Comparison of ENCODE assay signal across 20 mouse cellular contexts in genomic region chr2:148180245-148180644, GRCm38 (mm10).
"Had no signal": no experiment of that assay in that cellular context is flagged by ENCODE, and none has a peak within 500 bp of the region (broad histone marks: within the 10 kb centered on the region; RNA-seq: fewer than 3 reads in every experiment).

No protein-coding gene starts in this region.

- H3K9ac ChIP-seq: limb, embryonic 13.5 days; liver, embryonic 13.5 days; midbrain, embryonic 13.5 days; neural tube, embryonic 13.5 days; stomach, embryonic 15.5 days had no signal

- H3K9me3 ChIP-seq: limb, embryonic 13.5 days; liver, embryonic 13.5 days; megakaryocyte, embryonic 14.5 days; midbrain, embryonic 10.5 days; midbrain, embryonic 13.5 days; neural tube, embryonic 13.5 days; stomach, embryonic 15.5 days had no signal

- H3K36me3 ChIP-seq: limb, embryonic 13.5 days; liver, embryonic 13.5 days; midbrain, embryonic 10.5 days; midbrain, embryonic 13.5 days; neural tube, embryonic 13.5 days; stomach, embryonic 15.5 days had no signal

- H3K27me3 ChIP-seq: limb, embryonic 13.5 days; liver, embryonic 13.5 days; megakaryocyte, embryonic 14.5 days; midbrain, embryonic 13.5 days; neural tube, embryonic 13.5 days; stomach, embryonic 15.5 days had no signal

- H3K4me1 ChIP-seq: liver, embryonic 13.5 days; midbrain, embryonic 10.5 days; midbrain, embryonic 13.5 days; neural tube, embryonic 13.5 days; stomach, embryonic 15.5 days had no signal

- H3K27ac ChIP-seq: left cerebral cortex, adult 2 months; limb, embryonic 13.5 days; liver, embryonic 13.5 days; midbrain, embryonic 10.5 days; midbrain, embryonic 13.5 days; neural tube, embryonic 13.5 days; stomach, embryonic 15.5 days had no signal

- H3K4me2 ChIP-seq: limb, embryonic 13.5 days; liver, embryonic 13.5 days; midbrain, embryonic 13.5 days; neural tube, embryonic 13.5 days; stomach, embryonic 15.5 days had no signal

- ATAC-seq: midbrain, embryonic 13.5 days; midbrain, embryonic 16.5 days had no signal

- DNase-seq: kidney, adult 9 months; kidney, postnatal 14 days; kidney, postnatal 4 days; layer of hippocampus, postnatal 36 days; liver, embryonic 13.5 days; lung, adult 2 months; lung, postnatal 36 days; retina, postnatal 1 day; right cerebral cortex, postnatal 25 days; spleen, adult 18-20 months; thymus, postnatal 25 days had no signal

- H3K4me3 ChIP-seq: left cerebral cortex, adult 2 months; limb, embryonic 13.5 days; liver, embryonic 13.5 days; megakaryocyte, embryonic 14.5 days; midbrain, embryonic 10.5 days; midbrain, embryonic 13.5 days; myocyte; neural tube, embryonic 13.5 days; stomach, embryonic 15.5 days had no signal
